Mouse (Mus musculus): Measurements from ENCODE around the gene Iah1. TPM values are rescaled to one million over a fixed set of nuclear protein-coding genes. Genes with fewer than 3 reads are reported as not detected.

Gene Iah1
- polyA plus RNA-seq, 1 experiment, result 50.1 TPM

DNA sequence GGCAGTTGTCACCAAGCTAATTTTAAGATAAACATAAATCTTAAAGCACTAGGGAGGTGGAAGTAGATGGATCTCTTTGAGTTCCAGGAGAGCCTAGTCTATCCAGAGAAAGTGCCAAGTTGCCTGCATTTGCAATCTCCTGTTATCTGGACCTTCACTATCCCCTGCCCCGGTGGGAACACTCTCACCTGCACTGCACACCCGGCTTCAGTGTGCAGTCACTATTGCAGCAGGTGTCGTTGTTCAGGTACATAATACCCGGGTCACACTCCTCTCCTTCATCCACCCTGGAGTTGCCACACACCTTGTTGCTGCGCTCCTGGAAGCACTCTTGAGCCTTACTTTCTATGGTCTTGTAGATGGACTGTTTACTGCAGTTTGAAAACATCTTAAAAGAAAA lies 17.6 kb downstream of the Iah1 start:
- H3K4me3 ChIP-seq (ENCODE audit: control insufficient read depth, insufficient read depth, low read length), result no peak overlapping the region
- TF ChIP-seq CTCF (IDR thresholded peaks at IDR 0.05; ENCODE audit: borderline replicate concordance, control insufficient read depth, extremely low read depth, insufficient read depth, low read length, poor library complexity), result no peak
- no peak for TF ChIP-seq POLR2A (IDR thresholded peaks at IDR 0.05; ENCODE audit: control insufficient read depth, extremely low read depth, insufficient read depth, low read length, poor library complexity)
- no peak for DNase-seq
- WGBS, result 99% methylated on average over 5 of the region's 5 CpGs
- no peak overlapping the region for H3K27ac ChIP-seq (ENCODE audit: control insufficient read depth, insufficient read depth, low read length)
- no peaks in the 10 kb centered on the region for H3K27me3 ChIP-seq (ENCODE audit: control insufficient read depth, insufficient read depth, low read length)
- H3K36me3 ChIP-seq (ENCODE audit: control insufficient read depth, insufficient read depth, low read length), result peaks cover 72% of the 10 kb centered on the region
- no peaks in the 10 kb centered on the region for H3K4me1 ChIP-seq (replicated peaks; ENCODE audit: control insufficient read depth, insufficient read depth, low read length)

- Histone ChIP-seq H3K4me3 (ENCODE audit: control insufficient read depth, insufficient read depth, low read length) (no peak overlapping the region), H3K36me3 (ENCODE audit: control insufficient read depth, insufficient read depth, low read length) (peaks cover 71% of the 10 kb centered on the region), H3K4me1 (replicated peaks; ENCODE audit: control insufficient read depth, insufficient read depth, low read length) (no peaks in the 10 kb centered on the region), H3K27me3 (ENCODE audit: control insufficient read depth, insufficient read depth, low read length) (no peaks in the 10 kb centered on the region), H3K27ac (ENCODE audit: control insufficient read depth, insufficient read depth, low read length) (no peak overlapping the region)
- TF ChIP-seq CTCF (IDR thresholded peaks at IDR 0.05; ENCODE audit: borderline replicate concordance, control insufficient read depth, extremely low read depth, insufficient read depth, low read length, poor library complexity), result no peak
- no peak for TF ChIP-seq POLR2A (IDR thresholded peaks at IDR 0.05; ENCODE audit: control insufficient read depth, extremely low read depth, insufficient read depth, low read length, poor library complexity)
- WGBS, result 57% methylated on average over 7 of the region's 7 CpGs
- no peak for DNase-seq
Observed at GRCm38 (mm10) chr12:21335869-21336268, 19.7 kb downstream of the Iah1 start.

DNA sequence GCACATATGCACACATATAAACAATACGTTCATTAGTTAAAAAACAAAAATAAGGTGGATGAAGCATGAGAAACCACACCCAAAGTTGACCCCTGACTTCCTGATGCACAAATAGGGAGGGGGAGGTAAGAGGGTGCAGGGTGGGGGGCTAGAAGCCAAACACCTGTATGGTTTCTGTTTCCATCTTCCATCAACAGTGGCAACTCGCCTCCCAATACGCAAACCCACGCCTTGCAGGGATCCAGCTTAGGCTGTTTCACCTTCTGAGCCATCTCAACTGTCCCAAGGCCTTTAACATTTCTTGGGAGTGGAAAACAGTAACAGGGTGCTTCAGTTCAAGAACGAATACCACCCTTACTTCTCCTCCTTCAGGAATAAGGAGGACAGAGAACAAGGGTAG lies 21.0 kb downstream of the Iah1 start:
- H3K27me3 ChIP-seq (ENCODE audit: control insufficient read depth, insufficient read depth, low read length), result no peaks in the 10 kb centered on the region
- no peaks in the 10 kb centered on the region for H3K4me1 ChIP-seq (replicated peaks; ENCODE audit: control insufficient read depth, insufficient read depth, low read length)
- H3K36me3 ChIP-seq (ENCODE audit: control insufficient read depth, insufficient read depth, low read length), result peaks cover 70% of the 10 kb centered on the region
- no peak overlapping the region for H3K4me3 ChIP-seq (ENCODE audit: control insufficient read depth, insufficient read depth, low read length)
- no peak for TF ChIP-seq POLR2A (IDR thresholded peaks at IDR 0.05; ENCODE audit: control insufficient read depth, extremely low read depth, insufficient read depth, low read length, poor library complexity)
- no peak for TF ChIP-seq CTCF (IDR thresholded peaks at IDR 0.05; ENCODE audit: borderline replicate concordance, control insufficient read depth, extremely low read depth, insufficient read depth, low read length, poor library complexity)
- no peak overlapping the region for H3K27ac ChIP-seq (ENCODE audit: control insufficient read depth, insufficient read depth, low read length)
- no peak for DNase-seq
- WGBS, result 97% methylated on average over 5 of the region's 5 CpGs

DNA sequence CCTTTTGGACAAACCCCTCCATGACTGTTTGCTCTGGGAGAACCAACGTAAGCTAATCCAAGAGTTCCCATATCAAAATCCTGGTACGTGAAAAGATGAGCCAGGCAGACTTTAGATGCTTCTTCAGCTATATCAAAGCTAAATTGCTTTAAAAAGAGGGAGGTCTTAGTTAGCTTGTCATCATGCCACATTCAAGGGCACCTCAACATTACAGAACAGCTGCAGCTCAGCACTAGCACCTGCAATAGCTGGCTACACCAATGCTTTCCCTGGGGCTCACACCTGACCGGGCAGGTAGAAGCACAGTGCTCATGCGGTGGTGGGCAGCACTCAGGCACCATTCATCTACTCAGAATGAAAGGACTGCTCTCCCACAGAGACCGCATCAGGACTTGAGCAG lies 24.5 kb downstream of the Iah1 start:
- Histone ChIP-seq H3K36me3 (ENCODE audit: control insufficient read depth, insufficient read depth, low read length) (peaks cover 57% of the 10 kb centered on the region), H3K4me3 (ENCODE audit: control insufficient read depth, insufficient read depth, low read length) (no peak overlapping the region), H3K27ac (ENCODE audit: control insufficient read depth, insufficient read depth, low read length) (no peak overlapping the region), H3K4me1 (replicated peaks; ENCODE audit: control insufficient read depth, insufficient read depth, low read length) (no peaks in the 10 kb centered on the region), H3K27me3 (ENCODE audit: control insufficient read depth, insufficient read depth, low read length) (no peaks in the 10 kb centered on the region)
- TF ChIP-seq POLR2A (IDR thresholded peaks at IDR 0.05; ENCODE audit: control insufficient read depth, extremely low read depth, insufficient read depth, low read length, poor library complexity) (no peak), CTCF (IDR thresholded peaks at IDR 0.05; ENCODE audit: borderline replicate concordance, control insufficient read depth, extremely low read depth, insufficient read depth, low read length, poor library complexity) (no peak)
- 98% methylated on average over 5 of the region's 5 CpGs for WGBS
- no peak for DNase-seq

GRCm38 (mm10) chr12:21346972-21347371 lies 30.8 kb downstream of the Iah1 start:
- Histone ChIP-seq H3K27me3 (ENCODE audit: control insufficient read depth, insufficient read depth, low read length) (no peaks in the 10 kb centered on the region), H3K4me1 (replicated peaks; ENCODE audit: control insufficient read depth, insufficient read depth, low read length) (no peaks in the 10 kb centered on the region), H3K36me3 (ENCODE audit: control insufficient read depth, insufficient read depth, low read length) (peaks cover 55% of the 10 kb centered on the region), H3K4me3 (ENCODE audit: control insufficient read depth, insufficient read depth, low read length) (no peak overlapping the region), H3K27ac (ENCODE audit: control insufficient read depth, insufficient read depth, low read length) (no peak overlapping the region)
- TF ChIP-seq POLR2A (IDR thresholded peaks at IDR 0.05; ENCODE audit: control insufficient read depth, extremely low read depth, insufficient read depth, low read length, poor library complexity) (no peak), CTCF (IDR thresholded peaks at IDR 0.05; ENCODE audit: borderline replicate concordance, control insufficient read depth, extremely low read depth, insufficient read depth, low read length, poor library complexity) (no peak)
- DNase-seq, result no peak
- 92% methylated on average over 7 of the region's 7 CpGs for WGBS

GRCm38 (mm10) chr12:21350113-21350876 lies 34.1 kb downstream of the Iah1 start:
- Histone ChIP-seq H3K27me3 (ENCODE audit: control insufficient read depth, insufficient read depth, low read length) (no peaks in the 10 kb centered on the region), H3K4me3 (ENCODE audit: control insufficient read depth, insufficient read depth, low read length) (no peak overlapping the region), H3K36me3 (ENCODE audit: control insufficient read depth, insufficient read depth, low read length) (peaks cover 58% of the 10 kb centered on the region), H3K27ac (ENCODE audit: control insufficient read depth, insufficient read depth, low read length) (no peak overlapping the region), H3K4me1 (replicated peaks; ENCODE audit: control insufficient read depth, insufficient read depth, low read length) (no peaks in the 10 kb centered on the region)
- no peak for DNase-seq
- TF ChIP-seq POLR2A (IDR thresholded peaks at IDR 0.05; ENCODE audit: control insufficient read depth, extremely low read depth, insufficient read depth, low read length, poor library complexity) (no peak), CTCF (IDR thresholded peaks at IDR 0.05; ENCODE audit: borderline replicate concordance, control insufficient read depth, extremely low read depth, insufficient read depth, low read length, poor library complexity) (no peak)
- WGBS, result 96% methylated on average over 7 of the region's 7 CpGs
